Mouse (Mus musculus) brain, embryonic 18.5 days (tissue): Measurements from ENCODE around the gene Pkd1l2.
A peak's percentile ranks its signal among the peaks of the same experiment; 100 is the strongest.

Experiments
- DNase-seq: peaks from one replicate; pipeline ENCODE4 v3.0.0-alpha.2; 2012; ENCODE audit warnings: low read depth, low spot score

The Pkd1l2 gene

DNA sequence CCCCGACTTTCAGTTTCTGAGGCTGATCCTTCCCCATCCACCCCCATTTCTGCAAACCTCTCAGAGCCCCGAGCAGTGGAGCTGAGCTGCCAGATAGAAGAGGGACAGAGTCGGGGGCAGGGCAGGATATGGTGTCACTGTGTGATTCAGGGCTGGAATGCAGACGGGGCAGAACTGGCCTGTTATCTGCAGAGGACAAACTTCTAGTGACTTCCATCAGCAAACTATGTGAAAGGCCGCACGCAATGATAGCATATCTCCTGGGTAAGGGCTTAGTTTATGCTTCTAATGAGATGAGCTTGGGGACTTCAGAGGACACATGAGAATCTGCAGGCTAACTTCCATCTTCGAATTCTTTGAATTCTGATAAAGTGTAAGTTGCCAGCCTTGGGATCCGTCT lies 3.3 kb upstream of the Pkd1l2 start:
- DNase-seq: no peak

DNA sequence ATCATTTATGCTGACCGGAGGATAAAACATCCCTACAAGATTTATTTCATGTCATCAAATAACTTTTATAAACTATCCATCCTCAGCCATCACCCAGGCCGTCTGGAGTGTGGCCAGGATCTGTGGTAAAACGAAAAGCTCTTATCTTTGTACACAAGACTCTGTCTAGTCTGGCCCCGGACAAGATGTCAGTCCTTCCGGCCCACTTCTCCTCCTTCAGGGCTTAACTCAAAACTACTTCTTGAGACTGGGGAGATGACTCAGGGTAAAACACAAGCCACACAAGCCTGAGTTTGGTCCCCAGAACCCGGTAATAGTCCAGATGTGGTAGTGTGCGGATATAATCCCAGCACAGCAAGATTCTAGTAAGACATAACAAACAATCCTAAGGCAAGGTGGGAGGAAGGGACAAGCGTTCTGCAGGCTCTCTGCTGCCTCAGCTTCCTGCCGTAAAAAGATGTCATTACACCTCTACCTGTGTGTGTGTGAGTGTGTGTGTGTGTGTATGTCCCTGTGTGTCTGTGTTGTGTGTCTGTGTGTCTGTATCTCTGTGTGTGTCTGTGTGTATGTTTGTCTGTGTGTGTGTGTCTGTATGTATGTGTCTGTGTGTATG lies 804 bp upstream of the Pkd1l2 start:
- DNase-seq: no peak

DNA sequence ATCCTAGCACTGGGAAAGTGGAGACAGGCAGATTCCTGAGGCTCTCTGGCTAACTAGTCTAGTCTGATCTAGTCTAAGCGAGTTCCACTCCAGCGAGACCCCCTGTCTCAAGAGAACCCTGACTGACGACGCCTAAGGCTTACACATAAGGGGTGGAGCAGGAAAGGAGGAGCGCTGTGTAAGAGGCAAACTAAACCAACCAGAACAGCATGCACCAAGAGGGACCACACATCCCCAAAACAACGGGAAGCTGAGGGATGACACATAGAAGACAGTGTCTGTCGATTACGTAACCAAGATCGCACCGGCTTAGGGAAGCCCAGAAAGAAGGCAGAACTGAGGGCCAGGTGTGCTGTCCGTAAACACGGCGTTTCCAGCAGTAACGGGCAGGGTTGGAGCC lies 2.6 kb downstream of the Pkd1l2 start:
- DNase-seq: no peak

DNA sequence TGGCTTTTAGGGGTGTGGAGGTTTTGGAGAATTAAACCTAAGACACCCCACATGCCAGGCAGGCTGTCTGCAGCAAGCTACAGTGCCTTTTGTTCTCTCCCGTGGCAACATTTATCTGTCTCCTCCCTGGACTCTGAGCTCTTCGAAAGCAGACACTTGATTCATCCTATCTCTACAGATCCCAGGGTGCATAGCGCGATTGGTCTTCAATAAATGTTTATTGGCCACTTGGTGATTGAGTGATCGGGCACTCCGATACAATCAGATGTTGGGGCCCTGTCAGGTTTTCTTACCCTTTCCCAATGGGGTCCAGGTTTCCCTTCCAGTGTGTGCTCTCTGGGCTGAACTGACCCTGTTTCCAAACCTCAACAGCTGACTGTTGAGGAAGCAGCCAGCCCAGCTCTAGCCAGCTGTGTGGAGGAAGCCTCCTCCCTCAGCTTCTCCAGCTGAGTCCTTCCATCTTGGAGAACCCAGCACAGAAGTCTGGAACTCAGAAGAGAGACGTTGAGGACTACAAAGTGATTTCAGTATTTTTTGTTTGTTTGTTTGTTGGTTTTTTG lies 3.8 kb downstream of the Pkd1l2 start:
- no peak for DNase-seq

DNA sequence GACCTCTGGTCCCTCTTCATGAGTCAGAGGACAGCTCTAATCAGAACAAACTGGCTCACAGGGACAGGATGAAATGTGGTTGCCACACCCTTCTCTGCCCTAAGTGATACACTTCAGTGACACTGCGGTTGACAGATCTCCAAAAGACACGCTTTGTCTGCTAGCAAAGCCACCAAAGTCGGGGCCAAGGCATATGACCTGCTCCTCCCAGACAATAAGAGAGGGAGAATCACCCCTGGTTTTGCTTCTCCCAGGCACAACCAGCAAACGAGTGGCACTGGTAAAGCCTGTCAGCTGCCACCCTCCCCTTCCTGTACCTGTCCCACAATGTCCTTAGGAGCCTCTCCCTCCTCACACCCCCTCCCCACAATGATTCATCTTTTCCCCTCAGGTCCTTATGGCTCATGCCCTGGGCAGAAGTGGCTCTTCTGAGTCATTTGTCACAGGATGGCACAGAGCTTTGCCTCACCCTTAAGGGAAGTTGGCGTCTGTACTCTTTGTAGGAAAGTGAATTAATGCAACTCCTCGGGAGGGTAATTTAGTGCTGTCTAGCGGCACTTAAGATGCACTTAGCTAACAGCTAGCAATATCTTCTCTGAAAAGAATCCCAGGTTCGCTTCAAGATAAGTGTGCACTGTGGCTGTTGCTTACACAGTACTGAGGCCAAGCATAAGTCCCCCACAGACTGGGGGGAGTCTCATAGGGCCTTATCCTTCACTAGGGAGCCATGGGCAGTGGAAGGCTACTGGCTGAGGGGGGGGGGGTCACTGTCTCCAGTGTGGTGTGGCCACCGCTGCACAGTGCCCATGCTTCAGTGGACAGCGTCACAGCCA lies 7.7 kb downstream of the Pkd1l2 start:
- DNase-seq: no peak

DNA sequence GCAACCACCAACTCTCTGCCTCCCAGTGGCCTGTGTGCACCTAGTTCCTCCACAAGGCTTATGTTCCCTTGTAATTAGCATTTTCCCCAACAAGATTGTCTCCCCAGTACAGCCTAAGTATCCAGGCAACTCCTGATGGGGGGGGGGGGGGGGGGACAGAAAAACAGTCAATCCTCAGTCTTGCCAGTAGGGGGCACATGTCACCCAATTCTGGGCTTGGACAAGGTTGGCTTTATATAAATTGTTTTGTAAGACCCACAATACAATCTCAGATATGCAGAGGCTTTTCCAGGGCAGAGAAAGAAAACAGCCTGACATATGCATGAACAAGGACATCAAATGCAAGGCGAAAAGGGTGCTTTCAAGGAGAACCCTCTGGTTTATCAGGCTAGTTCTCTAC lies 12.5 kb downstream of the Pkd1l2 start:
- no peak for DNase-seq

DNA sequence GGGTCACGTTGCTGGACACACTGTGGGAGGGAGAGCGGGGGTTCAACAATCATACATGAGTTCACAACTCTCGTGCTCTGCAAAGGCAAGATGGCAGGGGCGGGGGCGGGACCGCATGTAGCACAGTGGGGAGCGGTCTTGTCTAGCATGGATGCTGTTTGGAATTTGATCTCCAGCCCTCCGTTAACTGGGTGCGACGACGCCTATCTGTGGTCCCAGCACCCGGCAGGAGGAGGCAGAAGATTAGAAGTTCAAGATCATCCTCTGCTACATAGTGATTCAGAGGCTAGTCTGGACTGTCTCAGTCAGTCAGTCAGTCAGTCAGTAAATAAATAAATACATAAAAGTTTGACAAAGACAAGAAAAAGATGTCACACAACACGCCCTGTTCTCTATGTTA lies 14.0 kb downstream of the Pkd1l2 start:
- no peak for DNase-seq

DNA sequence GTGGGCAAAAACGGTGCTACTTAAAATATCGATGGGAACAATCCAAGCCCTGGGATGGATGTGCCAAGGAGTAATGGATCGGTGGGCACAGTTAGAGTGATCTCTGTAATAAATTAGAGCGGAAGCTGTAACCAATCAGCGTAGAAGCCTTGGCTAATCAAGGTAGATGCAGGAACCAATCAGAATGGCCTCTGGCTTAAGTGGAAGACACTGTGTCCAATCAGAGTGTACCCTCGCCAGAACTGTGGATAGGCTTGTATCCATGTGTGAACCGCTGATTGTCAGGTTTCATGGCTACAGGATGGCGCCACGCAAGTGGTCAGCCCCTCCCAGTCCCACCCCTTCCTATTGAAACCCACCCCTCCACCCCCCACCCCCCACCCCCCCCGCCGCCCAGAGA lies 14.9 kb downstream of the Pkd1l2 start:
- no peak for DNase-seq

DNA sequence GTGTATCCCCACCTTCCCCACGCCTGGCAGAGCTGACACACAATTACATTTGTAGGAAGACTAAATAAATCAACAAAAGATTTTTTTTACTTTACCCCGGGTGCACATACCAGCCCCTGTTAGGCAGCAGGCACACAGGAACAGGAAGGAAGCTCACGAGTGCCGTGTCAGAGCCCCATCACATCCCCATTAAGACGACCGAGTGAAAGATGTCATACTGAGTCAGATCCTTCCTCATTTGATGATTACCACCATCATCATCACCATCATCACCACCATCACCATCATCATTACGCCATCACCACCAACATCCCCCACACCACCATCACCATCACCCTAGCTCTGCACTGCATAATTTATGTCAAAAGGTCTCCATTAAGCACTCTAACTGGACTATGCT lies 15.3 kb downstream of the Pkd1l2 start:
- DNase-seq: no peak

DNA sequence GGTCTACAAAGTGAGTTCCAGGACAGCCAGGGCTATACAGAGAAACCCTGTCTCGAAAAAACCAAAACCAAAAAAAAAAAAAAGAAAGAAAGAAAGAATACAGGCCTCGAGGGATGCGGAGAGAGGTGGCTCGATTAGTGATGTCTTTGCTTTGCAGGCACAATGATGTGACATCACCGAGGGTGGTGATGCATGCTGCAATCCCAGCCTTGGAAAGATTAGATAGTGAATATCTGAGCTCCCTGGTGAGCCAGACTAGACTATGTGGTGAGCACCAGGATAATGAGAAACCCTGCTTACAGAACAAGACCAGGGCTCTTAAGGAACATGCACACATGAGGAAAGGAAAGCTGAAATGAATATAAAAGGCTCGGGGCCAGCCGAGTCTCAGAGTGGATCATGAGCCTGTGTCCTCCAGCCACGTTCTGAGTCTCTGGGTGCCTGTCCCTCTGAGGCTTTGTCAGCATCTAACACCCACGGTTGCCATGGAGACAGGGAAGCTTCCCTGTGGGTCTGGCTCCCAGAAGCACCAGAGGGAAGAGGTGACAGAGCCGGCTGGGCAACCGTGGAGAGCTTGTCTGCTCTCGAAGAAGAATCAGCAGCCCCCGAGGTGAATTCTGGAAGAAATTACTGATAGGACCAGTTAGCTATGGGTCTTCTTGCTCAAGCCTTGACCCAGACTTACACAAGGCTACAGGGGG lies 20.9 kb downstream of the Pkd1l2 start:
- DNase-seq: no peak

DNA sequence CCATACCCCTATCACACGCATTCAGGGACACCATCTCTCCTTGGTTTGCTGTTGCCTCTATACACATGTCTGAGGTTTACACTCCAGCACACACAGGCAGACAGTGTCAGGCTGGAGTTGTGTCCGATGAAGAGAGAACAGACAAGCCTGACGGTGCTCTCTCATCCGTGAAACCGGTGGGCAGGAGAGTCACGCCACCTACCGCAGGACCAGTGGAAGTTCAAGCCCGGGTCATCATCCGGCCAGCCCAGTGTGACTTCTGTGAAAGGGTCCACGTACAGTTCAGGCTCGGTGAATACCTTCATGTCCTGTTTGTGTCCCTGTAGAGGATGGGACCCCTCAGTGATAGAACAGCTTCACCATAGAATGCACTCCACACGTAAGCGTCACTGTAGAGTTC lies 21.9 kb downstream of the Pkd1l2 start:
- DNase-seq: no peak

DNA sequence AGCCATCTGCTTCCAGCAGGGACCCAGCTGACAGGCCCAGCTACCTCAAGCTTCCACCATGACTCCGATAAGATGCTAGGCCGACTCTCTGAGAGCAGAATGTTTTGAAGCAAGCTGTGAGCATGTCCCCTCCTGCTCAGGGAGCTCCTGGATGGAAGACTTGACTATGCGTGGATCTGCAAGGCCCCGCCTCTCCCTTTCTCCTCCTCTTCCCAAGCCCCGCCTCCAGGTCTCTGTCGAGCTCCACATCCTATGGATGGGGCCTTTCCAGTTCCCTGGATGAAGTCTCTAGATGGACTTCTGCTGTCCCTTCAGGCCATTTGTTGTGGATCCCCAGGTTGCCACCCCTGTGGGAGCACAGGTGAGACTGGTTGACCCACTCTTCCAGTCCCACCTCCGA lies 23.2 kb downstream of the Pkd1l2 start:
- DNase-seq: no peak

DNA sequence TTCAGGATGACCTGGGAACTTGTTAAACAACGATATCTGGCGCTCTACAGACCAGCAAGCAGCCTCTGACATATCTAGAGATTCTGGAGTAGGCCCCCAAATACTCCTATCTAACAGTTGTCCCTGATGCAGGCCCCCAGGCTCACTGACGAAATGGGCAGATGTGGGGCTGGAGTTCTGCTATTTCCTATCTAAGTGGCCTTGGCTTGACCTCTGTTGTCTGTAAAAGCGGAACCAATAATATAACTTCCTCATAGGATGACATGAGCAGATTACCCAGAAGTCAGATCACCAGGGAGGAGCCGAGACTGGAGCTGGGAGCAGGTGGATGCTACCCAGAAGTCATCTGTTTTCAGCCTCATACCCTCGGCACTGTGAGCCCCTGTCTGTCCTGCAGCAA lies 27.2 kb downstream of the Pkd1l2 start:
- DNase-seq: no peak

DNA sequence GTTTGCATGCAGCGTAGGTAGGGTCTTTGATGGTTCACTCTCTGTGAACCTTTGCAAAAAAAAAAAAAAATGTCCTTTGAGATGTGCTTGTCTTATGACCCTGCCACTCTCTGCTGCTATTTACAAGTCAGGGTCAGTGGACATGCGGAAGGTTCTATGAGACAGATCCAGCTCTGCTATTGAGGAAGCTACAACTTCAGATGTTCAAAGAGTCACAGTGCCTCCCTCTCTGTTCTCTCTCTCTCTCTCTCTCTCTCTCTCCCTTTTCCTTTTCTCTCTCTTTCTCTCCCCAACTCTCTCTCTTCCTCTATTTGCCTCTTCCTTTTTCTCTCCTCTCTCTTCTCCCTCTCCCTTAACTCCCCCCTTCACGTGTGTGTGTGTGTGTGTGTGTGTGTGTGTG lies 28.1 kb downstream of the Pkd1l2 start:
- DNase-seq: no peak

DNA sequence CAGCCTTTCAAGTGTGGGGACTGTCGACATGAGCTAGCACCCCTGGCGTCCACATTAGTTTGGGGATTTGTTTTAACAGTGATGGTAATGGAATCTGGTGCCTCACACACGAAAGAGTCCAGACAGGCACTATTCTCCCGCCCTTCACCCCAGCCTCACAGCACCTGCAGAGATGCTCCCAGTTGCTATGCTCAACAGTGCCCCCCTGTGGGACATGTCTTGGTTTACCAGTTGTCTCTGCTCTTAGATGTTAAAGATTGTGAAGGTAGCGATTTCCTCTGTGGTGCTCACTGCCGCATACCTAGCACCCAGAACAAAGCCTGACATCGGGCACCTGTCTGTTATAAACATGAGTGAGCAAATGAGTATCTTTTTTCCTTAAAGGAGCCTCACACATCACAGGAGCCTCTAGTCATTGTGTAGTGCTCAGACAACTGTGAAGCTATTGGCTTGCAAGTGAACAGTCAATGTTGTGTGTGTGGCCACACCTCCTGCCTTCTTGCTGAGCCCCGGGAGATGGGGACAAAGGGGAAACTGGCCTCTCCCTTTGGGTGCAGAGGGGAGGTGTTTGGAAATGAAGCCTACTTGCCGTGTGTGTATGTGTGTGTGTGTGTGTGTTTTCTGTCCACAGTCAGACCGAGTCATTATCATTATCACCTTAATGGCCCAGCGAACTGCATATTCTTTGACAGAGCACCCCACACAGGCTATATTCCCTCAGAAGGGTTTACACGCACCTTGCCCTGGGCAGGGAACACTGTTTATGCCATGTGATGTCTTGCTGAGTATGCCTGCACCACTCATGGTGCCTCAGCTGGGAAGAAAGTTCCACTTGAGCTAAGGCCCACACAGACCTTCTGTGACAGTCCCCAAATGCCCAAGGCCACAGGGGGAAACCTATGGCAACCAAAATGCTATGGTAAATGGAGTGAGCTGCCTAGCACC lies 28.8 kb downstream of the Pkd1l2 start:
- DNase-seq: no peak

DNA sequence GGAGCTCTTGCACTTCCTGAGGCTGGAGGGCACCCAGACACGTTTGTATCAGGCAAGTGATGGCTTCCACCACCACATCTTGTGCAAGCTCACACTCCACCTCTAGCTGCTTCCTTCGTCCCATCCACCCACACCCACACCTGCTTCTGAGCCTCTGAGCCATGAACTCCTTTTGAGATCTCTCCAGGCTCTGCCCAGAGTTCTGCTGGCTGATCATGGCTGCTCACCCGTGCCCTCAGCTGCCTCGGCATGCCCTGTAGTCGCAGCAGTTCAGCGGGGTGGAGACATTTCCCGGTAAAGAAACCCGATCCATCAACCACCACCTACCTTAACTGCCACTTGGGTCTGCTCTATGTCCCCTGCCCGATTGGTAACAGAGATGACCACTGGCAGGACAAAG lies 30.9 kb downstream of the Pkd1l2 start:
- no peak for DNase-seq

DNA sequence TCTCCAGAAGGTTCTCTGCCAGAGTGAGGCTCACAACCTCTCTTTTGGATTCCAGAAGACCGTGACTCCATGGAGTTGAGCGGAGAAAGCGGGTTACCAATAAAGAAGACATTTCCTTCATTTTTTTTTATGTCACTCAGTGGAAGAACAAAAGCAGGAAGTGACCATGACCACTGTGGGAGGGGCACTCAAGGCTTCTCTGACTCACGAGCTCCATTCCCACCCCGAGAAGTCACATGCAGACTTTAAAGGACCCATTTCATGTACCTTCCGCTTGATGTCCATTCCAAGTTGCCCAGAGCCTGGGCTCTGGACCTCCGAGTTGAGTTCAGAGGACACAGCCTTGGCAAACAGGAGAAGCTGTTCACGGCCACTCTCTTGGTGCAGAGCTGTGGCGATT lies 31.5 kb downstream of the Pkd1l2 start:
- DNase-seq: no peak

DNA sequence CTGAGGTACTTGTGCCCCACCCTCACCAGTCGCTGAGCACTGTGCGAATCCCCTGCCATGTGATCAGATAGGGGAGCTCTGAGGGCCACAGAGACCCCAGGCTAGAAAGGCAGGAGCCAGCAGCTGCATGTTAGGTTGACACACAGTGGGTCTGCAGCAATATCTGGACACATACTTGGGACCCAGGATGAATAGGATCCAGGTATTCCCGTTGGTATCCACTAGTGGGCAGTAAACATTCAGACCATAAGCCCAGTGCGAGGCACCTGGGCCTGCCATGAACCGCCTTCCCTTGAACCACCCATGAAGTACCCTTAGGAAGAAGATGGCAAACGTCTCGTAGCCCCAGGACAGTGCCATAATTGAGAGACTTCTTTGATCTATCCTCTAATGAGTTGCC lies 32.8 kb downstream of the Pkd1l2 start:
- DNase-seq: no peak

DNA sequence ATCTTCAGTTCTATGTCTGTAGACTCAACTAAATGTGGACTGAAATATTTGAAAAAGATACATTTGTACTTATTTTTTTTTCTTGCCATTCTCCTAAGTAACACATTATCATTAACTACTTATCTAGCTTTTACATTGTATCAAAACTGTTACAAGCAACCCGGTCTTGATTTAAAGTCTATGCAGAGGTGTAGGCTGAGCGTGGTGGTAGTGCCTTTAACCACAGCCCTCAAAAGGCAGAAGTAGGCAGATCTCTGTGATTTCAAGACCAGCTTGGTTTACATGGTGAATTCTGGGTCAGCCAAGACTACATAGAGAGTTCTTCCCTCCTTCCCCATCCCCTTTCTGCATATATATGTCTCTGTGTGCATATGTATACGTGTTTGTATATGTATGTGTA lies 38.7 kb downstream of the Pkd1l2 start:
- DNase-seq: no peak

DNA sequence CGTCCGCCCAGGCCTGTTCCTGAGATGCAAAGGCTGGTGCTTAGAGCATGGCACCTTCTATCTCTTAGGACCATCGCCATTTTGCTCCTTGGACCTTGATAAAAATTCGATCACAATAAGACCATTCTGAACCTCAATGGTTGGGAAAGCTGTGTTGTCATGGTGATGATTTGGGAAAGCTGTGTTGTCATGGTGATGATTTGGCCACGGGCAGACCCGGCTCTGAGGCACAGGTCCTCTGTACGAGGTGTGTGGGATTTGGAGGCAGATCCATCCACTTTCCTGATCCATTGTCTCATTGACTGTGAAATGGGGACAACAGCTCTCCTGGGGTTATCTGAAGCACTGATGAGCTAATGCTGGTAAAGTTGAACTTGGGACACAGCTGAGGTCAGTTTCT lies 42.4 kb downstream of the Pkd1l2 start:
- peak; percentile 40 for DNase-seq

DNA sequence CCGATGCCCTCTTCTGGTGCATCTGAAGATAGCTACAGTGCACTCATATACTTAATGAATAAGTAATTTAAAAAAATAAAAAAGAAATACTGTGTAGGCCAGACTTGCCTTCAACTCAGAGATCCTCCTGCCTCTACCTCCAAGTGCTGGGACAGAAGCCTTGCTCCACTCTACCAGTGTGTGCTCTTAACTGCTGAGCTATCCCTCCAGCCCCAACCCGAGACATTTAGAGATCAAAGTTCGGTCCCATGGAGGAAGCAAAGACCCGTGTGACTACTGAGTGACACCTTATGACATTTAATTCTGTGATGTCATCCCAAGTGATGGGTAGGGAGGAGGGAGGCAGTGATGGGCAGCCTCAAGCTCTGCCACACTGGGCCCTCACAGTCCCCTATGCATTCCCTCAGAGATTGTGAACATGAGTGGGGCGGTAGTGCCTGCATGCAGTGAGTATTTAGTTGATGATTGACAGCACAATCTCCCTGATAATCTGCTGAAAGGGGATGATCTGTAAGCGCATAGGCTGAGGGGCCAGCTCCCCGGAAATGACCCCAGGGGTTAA lies 44.8 kb downstream of the Pkd1l2 start:
- DNase-seq: no peak
